Mouse (Mus musculus) cerebellum, adult 8-10 months (tissue): ENCODE data around the gene Jag2.

Experiments
- DNase-seq: peaks from one replicate; pipeline ENCODE4 v3.0.0; 2022

Jag2 gene

DNA sequence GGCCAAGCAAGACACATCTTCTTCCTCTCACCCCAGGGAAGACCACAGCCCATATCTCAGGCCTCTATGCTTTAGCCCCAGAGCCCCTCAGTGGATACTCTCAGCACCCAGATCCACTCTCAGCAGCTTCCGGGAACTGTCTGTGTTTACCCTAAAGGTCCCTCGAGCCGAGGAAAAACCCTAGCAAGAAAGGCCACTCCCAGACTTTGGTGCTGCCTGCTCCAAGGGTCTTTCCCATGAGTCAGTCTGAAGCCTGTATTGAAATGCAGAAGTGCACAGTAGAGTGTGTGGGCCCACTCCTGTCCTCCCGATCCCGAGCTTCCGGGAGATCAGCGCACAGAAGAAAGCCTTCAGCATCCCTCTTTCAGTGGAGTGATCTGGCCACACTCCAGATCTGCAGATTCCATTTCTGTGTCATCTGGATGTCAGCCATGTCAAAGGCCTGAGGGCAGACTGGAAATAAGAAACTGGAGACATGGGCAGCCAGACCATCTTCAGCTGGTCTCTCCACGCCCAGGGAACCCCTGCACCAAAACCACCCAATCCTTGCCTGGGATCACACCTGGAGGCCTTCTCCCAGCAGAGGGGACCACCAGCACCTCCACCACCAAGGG is 63.0 kb downstream of the Jag2 start:
- no peak for DNase-seq

DNA sequence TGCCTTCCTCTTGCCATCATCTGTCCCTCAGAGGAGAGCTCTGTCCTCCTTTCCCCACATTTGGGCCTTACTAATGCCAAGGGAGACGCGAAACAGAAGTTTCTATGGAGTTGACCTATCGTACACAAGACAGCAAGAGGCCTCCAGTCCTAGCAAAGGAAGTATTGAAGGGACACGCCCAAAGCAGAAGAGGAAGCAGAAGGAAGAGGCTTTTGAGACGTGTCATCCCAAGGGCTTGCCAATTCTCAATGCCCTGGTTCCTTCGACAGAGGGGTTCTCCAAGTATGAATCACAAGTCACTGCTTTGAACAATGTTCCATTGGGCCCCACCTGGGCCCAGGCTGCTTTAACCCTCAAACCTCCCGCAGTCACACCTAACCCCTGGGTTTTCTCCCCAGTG is 64.8 kb downstream of the Jag2 start:
- DNase-seq, result no peak

DNA sequence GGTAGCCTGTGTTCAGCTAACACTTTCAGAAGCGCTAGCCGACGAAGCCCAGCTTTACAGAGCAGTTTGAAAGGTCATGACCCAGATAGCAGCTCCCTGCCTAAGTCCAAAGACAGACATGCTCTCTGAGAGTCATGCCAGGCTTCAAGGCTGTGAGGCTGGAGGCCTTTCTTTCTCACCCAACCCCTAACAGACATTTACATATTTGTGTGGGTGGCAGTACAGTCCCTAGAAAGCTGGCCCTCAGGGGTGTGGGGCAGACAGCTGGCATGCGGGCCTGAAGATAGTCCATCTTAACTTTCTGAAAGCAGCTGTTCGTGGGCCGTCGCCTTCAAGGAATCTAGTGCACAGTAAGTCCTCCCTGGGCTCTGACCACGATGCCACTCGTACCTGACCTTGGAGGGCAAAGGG is 67.7 kb downstream of the Jag2 start:
- DNase-seq, result no peak

DNA sequence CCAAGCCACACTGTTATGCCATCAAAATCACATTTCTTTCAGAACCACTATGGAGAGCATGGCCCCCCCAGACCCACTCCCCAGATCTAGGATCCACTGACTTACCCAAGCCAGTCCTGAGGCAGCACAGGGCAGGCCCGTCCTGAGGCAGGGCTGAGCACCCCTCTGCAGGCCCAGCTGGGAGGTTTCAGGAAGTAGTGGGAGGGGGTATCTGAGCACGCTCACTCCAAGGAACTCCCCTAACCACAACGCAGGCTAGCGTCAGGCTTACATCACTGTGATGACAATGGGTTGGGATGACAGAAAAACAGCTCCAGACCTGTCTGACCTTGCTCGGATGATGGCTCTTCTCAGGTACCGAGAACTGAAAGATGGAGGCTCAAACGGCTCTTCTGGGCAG is 68.8 kb downstream of the Jag2 start:
- DNase-seq, result no peak

DNA sequence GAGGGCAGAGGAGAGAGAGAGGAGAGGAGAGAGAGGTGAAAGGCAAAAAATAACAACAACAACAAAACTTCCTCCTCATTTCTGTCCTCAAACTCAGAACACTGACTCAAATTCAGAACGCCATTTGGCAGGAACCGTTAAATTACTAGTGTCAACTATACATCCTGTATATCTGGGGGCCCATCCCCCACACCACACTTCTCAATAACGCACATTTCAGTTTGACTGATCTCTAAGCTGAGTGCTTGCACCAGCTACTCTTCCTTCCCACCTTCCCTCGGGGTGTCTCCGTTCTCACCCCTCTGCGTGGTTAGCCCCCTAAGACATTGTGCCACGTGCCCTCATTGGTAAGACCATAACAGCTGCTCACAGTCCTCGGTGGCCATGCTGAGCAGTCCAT is 69.6 kb downstream of the Jag2 start:
- DNase-seq, result no peak

DNA sequence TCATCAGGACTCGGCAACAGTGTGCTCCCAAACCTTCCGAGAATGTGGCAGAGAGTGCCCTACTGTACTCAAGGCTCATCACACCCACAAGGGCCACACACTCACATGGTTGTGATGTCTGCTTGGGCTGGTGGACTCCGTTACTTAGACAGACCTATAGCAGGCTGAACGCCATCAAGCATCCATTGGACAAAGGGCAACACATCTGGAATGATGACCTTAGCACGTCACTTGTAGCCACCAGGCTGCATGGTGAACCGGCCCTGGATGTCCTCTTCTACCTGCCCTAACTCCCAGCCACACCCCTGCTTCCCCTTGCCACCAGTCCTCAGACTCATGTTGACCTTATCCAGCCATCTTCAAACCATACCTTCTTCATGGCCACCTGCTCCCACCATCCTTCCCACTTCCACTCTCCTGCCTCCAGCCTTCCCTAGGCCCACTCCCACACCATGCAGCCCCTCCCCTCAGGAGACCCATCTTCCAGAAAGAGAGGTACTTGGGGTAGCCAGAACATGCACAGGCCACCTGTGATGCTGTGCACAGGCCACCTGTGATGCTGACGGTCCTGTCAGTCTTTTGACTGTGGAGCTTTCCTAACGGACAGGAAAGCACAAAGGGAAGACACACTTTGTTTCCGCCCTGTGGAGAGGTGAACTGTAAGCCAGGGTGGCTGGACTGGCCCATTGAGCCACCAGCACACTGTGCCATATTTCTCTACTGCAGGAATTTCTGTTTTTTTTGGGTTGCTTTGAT is 70.8 kb downstream of the Jag2 start:
- DNase-seq, result no peak
